Mouse (Mus musculus): Measurements from ENCODE around the gene Atrn.
A peak's percentile ranks its signal among the peaks of the same experiment; 100 is the strongest.

The Atrn gene

GRCm38 (mm10) chr2:130905751-130906583 is at the start of gene Atrn, which contains the start of gene 4930402H24Rik:
TSS of gene Atrn (plus strand) at chr2:130906495.
TSS of gene 4930402H24Rik (minus strand) at chr2:130906406.
- peak; percentile 96 for DNase-seq (ENCODE audit: extremely low spot score)

- DNase-seq (ENCODE audit: extremely low spot score), result no peak
These were observed 44.2 kb upstream of the Atrn start for GRCm38 (mm10) chr2:130862091-130862490.

- no peak for DNase-seq (ENCODE audit: extremely low spot score)
These were observed 35.4 kb upstream of the Atrn start for GRCm38 (mm10) chr2:130870916-130871315.

GRCm38 (mm10) chr2:130877376-130877775 is 28.9 kb upstream of the Atrn start:
- DNase-seq (ENCODE audit: extremely low spot score), result no peak

- DNase-seq (ENCODE audit: extremely low spot score), result no peak
These were observed 19.3 kb upstream of the Atrn start for GRCm38 (mm10) chr2:130886983-130887382.

GRCm38 (mm10) chr2:130887456-130887855 is 18.8 kb upstream of the Atrn start:
- DNase-seq (ENCODE audit: extremely low spot score), result no peak

GRCm38 (mm10) chr2:130896944-130897343 is 9.4 kb upstream of the Atrn start:
- no peak for DNase-seq (ENCODE audit: extremely low spot score)

- DNase-seq (ENCODE audit: extremely low spot score), result no peak
These were observed 8.4 kb upstream of the Atrn start for GRCm38 (mm10) chr2:130897856-130898255.

- DNase-seq (ENCODE audit: extremely low spot score), result no peak
These were observed 7.5 kb upstream of the Atrn start for GRCm38 (mm10) chr2:130898783-130899182.

- DNase-seq (ENCODE audit: extremely low spot score), result peak; percentile 14
These were observed 455 bp downstream of the Atrn start for GRCm38 (mm10) chr2:130906584-130907315.

GRCm38 (mm10) chr2:130911691-130912090 is 5.4 kb downstream of the Atrn start:
- DNase-seq (ENCODE audit: extremely low spot score), result no peak

GRCm38 (mm10) chr2:130914873-130915272 is 8.6 kb downstream of the Atrn start:
- no peak for DNase-seq (ENCODE audit: extremely low spot score)

- no peak for DNase-seq (ENCODE audit: extremely low spot score)
These were observed 10.3 kb downstream of the Atrn start for GRCm38 (mm10) chr2:130916521-130917147.

- no peak for DNase-seq (ENCODE audit: extremely low spot score)
These were observed 11.4 kb downstream of the Atrn start for GRCm38 (mm10) chr2:130917686-130918085.

GRCm38 (mm10) chr2:130919062-130919593 is 12.8 kb downstream of the Atrn start:
- no peak for DNase-seq (ENCODE audit: extremely low spot score)

- DNase-seq (ENCODE audit: extremely low spot score), result no peak
These were observed 18.7 kb downstream of the Atrn start for GRCm38 (mm10) chr2:130924950-130925349.

- DNase-seq (ENCODE audit: extremely low spot score), result no peak
These were observed 21.7 kb downstream of the Atrn start for GRCm38 (mm10) chr2:130928031-130928430.

- DNase-seq (ENCODE audit: extremely low spot score), result no peak
These were observed 22.2 kb downstream of the Atrn start for GRCm38 (mm10) chr2:130928530-130928929.

- no peak for DNase-seq (ENCODE audit: extremely low spot score)
These were observed 23.7 kb downstream of the Atrn start for GRCm38 (mm10) chr2:130929994-130930393.

GRCm38 (mm10) chr2:130932865-130933264 is 26.6 kb downstream of the Atrn start:
- DNase-seq (ENCODE audit: extremely low spot score), result no peak

GRCm38 (mm10) chr2:130949781-130950180 is 43.5 kb downstream of the Atrn start:
- DNase-seq (ENCODE audit: extremely low spot score), result no peak

GRCm38 (mm10) chr2:130950548-130950947 is 44.3 kb downstream of the Atrn start:
- DNase-seq (ENCODE audit: extremely low spot score), result peak; percentile 76

All from embryo, embryonic 9.5 days (tissue).